Mouse (Mus musculus) urinary bladder, postnatal 10 days (tissue): ENCODE data around the gene Gm20403.
"Not testable (repeated sequence)": the region's sequence is repeated elsewhere in the genome, so short reads cannot be mapped to it uniquely, and the experiment has no call there.

Source experiments
- DNase-seq: peaks from one replicate; pipeline ENCODE4 v3.0.0; 2022; ENCODE audit warnings: low spot score

Gm20403 gene

GRCm38 (mm10) chr12:54986052-54986717, at the start of gene Gm20403:
Gene Gm20403 (minus strand): TSS chr12:54986529.
- no peak for DNase-seq

GRCm38 (mm10) chr12:55027088-55027487, 40.8 kb upstream of the Gm20403 start:
- DNase-seq: no peak

- no peak for DNase-seq
Measured at GRCm38 (mm10) chr12:55023284-55023683, 37.0 kb upstream of the Gm20403 start.

- no peak for DNase-seq
Measured at GRCm38 (mm10) chr12:55019421-55019877, 33.1 kb upstream of the Gm20403 start.

GRCm38 (mm10) chr12:55017119-55017721, 30.9 kb upstream of the Gm20403 start:
- no peak for DNase-seq

GRCm38 (mm10) chr12:55016339-55017118, 30.2 kb upstream of the Gm20403 start:
- no peak for DNase-seq

- no peak for DNase-seq
Measured at GRCm38 (mm10) chr12:55015428-55015827, 29.1 kb upstream of the Gm20403 start.

- DNase-seq: no peak
Measured at GRCm38 (mm10) chr12:55013626-55014398, 27.5 kb upstream of the Gm20403 start, which contains the start of gene Baz1a. Gene Baz1a (minus strand): TSS chr12:55014348.

- no peak for DNase-seq
Measured at GRCm38 (mm10) chr12:55013031-55013430, 26.7 kb upstream of the Gm20403 start.

- no peak for DNase-seq
Measured at GRCm38 (mm10) chr12:55007361-55008008, 21.2 kb upstream of the Gm20403 start.

GRCm38 (mm10) chr12:55006071-55006470, 19.7 kb upstream of the Gm20403 start:
- no peak for DNase-seq

GRCm38 (mm10) chr12:55004396-55004795, 18.1 kb upstream of the Gm20403 start:
- no peak for DNase-seq

GRCm38 (mm10) chr12:55003843-55004242, 17.5 kb upstream of the Gm20403 start:
- no peak for DNase-seq

- not testable (repeated sequence) for DNase-seq
Measured at GRCm38 (mm10) chr12:55002532-55002931, 16.2 kb upstream of the Gm20403 start.

- DNase-seq: no peak
Measured at GRCm38 (mm10) chr12:54999016-54999690, 12.8 kb upstream of the Gm20403 start.

- no peak for DNase-seq
Measured at GRCm38 (mm10) chr12:54998411-54998810, 12.1 kb upstream of the Gm20403 start.

GRCm38 (mm10) chr12:54996979-54997474, 10.7 kb upstream of the Gm20403 start:
- no peak for DNase-seq

GRCm38 (mm10) chr12:54995965-54996364, 9.6 kb upstream of the Gm20403 start:
- no peak for DNase-seq

- no peak for DNase-seq
Measured at GRCm38 (mm10) chr12:54994418-54994817, 8.1 kb upstream of the Gm20403 start.

- no peak for DNase-seq
Measured at GRCm38 (mm10) chr12:54994068-54994386, 7.7 kb upstream of the Gm20403 start.
